8 mouse cellular contexts compared by ENCODE assay signal in the genomic region with DNA sequence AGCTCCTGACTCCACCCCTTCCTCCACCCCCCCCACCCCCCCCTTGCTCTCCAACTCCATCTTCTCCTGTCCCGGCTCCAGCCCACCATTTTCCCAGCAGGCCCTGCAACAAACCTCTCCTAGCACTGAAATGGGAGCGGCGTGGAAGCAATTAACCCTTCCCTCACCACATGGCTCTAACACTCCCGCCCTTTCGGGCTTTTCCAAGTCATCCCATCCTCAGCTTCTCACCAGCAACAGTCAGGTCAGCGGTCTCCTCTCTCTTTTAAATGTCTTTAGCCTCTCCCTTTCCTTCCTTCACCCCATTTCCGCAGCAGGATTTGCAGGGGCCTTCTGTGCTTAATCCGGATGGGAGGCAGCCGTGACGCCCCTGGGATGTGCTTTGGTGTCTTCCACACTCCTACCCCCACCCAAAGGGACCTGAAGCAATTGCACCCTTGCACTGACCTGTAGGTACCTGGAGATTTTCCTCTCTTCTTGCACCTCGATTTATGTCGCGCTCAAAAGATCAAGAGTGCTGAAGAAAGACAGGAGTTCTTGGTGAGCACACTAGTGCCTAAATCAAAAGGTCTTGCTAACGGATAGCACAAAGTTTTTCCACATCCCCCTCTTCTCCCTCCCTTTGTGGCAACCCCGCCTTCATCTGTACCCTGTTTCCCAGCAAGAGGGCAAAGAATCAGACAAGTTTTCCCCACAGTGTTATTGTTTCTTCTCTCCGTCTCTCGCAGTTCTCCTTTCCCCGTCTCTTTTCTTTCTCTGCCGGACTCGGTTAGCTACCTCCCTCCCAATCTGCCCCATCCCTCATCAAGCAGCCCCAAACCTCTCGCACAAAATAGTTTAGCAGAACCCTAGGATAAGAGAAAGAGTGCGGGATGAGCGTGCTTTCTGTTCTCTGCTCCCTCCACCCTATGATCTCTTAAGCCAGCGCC. TPM values are rescaled to one million over a fixed set of nuclear protein-coding genes. Genes with fewer than 3 reads are reported as not detected.
DNase-seq lines count a peak whose midpoint lies in the region; ATAC-seq and TF ChIP-seq lines count a peak whose summit lies in the region.

No protein-coding gene starts in this region.

- H3K9ac ChIP-seq in forebrain, embryonic 14.5 days (ENCODE audit: low read length) = peak overlapping the region; percentile 65
- H3K9ac ChIP-seq in liver, embryonic 14.5 days (replicated peaks) = peak overlapping the region; percentile 83
- H3K9ac ChIP-seq in neural tube, embryonic 12.5 days = peak overlapping the region; percentile 62

- peak overlapping the region; percentile 80 for H3K27ac ChIP-seq in forebrain, embryonic 14.5 days (ENCODE audit: low read depth, low read length)
- H3K27ac ChIP-seq in liver, embryonic 14.5 days = peak overlapping the region; percentile 65
- peak overlapping the region; percentile 16; the same call in 1 of the 2 replicates for H3K27ac ChIP-seq in neural tube, embryonic 12.5 days

- H3K27me3 ChIP-seq in forebrain, embryonic 14.5 days (replicated peaks; ENCODE audit: control insufficient read depth, insufficient read depth, low read length) = no peaks in the 10 kb centered on the region
- no peaks in the 10 kb centered on the region for H3K27me3 ChIP-seq in liver, embryonic 14.5 days (ENCODE audit: control insufficient read depth, insufficient read depth, low read length)
- H3K27me3 ChIP-seq in neural tube, embryonic 12.5 days (replicated peaks) = no peaks in the 10 kb centered on the region

- H3K4me2 ChIP-seq in forebrain, embryonic 14.5 days (ENCODE audit: low read length) = peak overlapping the region; percentile 51
- peak overlapping the region; percentile 69 for H3K4me2 ChIP-seq in liver, embryonic 14.5 days (ENCODE audit: low read depth)
- H3K4me2 ChIP-seq in neural tube, embryonic 12.5 days (replicated peaks) = peak overlapping the region; percentile 53

- peak; percentile 28 for DNase-seq in MN1 (ENCODE audit: low spot score)
- peak; percentile 64 for DNase-seq in cerebellum, adult 11-12 months
- DNase-seq in forebrain, embryonic 14.5 days (ENCODE audit: low spot score) = peak; percentile 80
- DNase-seq in heart, postnatal 10 days = peak; percentile 73 to 77
- DNase-seq in large intestine, adult 2 months (ENCODE audit: low read depth, low spot score) = peak; percentile 1
- DNase-seq in liver, embryonic 14.5 days (ENCODE audit: low read depth in 3 of 3, low spot score in 3 of 3) = peak; percentile 39 to 50 (median 45)
- DNase-seq in urinary bladder, postnatal 25 days (ENCODE audit: low spot score) = peak; percentile 12

- H3K4me1 ChIP-seq in forebrain, embryonic 14.5 days (ENCODE audit: control insufficient read depth, insufficient read depth, low read length) = no peaks in the 10 kb centered on the region
- no peaks in the 10 kb centered on the region; a peak in 1 of 4 replicates for H3K4me1 ChIP-seq in liver, embryonic 14.5 days (replicated peaks; ENCODE audit: control insufficient read depth in 2 of 2, insufficient read depth in 2 of 2, low read length in 1 of 2)
- H3K4me1 ChIP-seq in neural tube, embryonic 12.5 days = no peaks in the 10 kb centered on the region

- H3K9me3 ChIP-seq in forebrain, embryonic 14.5 days (replicated peaks; ENCODE audit: control insufficient read depth, low read length) = no peaks in the 10 kb centered on the region
- no peaks in the 10 kb centered on the region for H3K9me3 ChIP-seq in liver, embryonic 14.5 days (ENCODE audit: control insufficient read depth, low read length)
- H3K9me3 ChIP-seq in neural tube, embryonic 12.5 days = no peaks in the 10 kb centered on the region

- intact Hi-C loops in heart, postnatal 10 days (cut with DNase I) = no loop called here

- 28% methylated on average over 24 of the region's 24 CpGs for WGBS in forebrain, embryonic 14.5 days
- 21% methylated on average over 24 of the region's 24 CpGs for WGBS in large intestine, adult 2 months
- 11% methylated on average over 24 of the region's 24 CpGs for WGBS in liver, embryonic 14.5 days (ENCODE audit: insufficient replicate concordance)
- WGBS in neural tube, embryonic 12.5 days = 17% methylated on average over 24 of the region's 24 CpGs

- H3K36me3 ChIP-seq in forebrain, embryonic 14.5 days (ENCODE audit: control insufficient read depth, insufficient read depth, low read length) = no peaks in the 10 kb centered on the region
- H3K36me3 ChIP-seq in liver, embryonic 14.5 days (replicated peaks; ENCODE audit: control insufficient read depth, insufficient read depth, low read depth) = no peaks in the 10 kb centered on the region
- H3K36me3 ChIP-seq in neural tube, embryonic 12.5 days = no peaks in the 10 kb centered on the region

- peak overlapping the region; percentile 49 for H3K4me3 ChIP-seq in forebrain, embryonic 14.5 days (ENCODE audit: low read depth, low read length)
- H3K4me3 ChIP-seq in liver, embryonic 14.5 days (ENCODE audit: insufficient read depth in 1 of 2, low read depth in 2 of 2, low read length in 2 of 2) = peak overlapping the region; percentile 74 to 99
- peak overlapping the region; percentile 48 for H3K4me3 ChIP-seq in neural tube, embryonic 12.5 days

- no peak for TF ChIP-seq EP300 in liver, embryonic 14.5 days (IDR thresholded peaks at IDR 0.05; ENCODE audit: low read depth)

- peak; percentile 11; the same call in 1 of the 2 replicates for TF ChIP-seq CTCF in liver, embryonic 14.5 days (IDR thresholded peaks at IDR 0.05; ENCODE audit: low read depth)

- ATAC-seq in forebrain, embryonic 14.5 days = peak; percentile 66
- peak; percentile 74 for ATAC-seq in liver, embryonic 14.5 days (ENCODE audit: insufficient read depth)
- peak; percentile 83 for ATAC-seq in neural tube, embryonic 12.5 days (ENCODE audit: low FRiP score, low read depth)

RNA-seq across cellular contexts. Expression of a gene that starts 0.7 kb away (rescaled TPM):
- 136 and 143 TPM in 2 replicates for polyA plus RNA-seq in forebrain, embryonic 14.5 days (2014; fragmentation: Nextera tagmentation; extraction: Ambion mirVana)
- 10 to 100 TPM; 57.8 to 61.6 TPM for total RNA-seq in heart, postnatal 10 days (2021)
- polyA plus RNA-seq in large intestine, adult 2 months (2012; rRNA removed) = 2.1 and 5.3 TPM in 2 replicates
- 66.5 and 105 TPM in 2 replicates for polyA plus RNA-seq in liver, embryonic 14.5 days (2012; rRNA removed)
- polyA plus RNA-seq in liver, embryonic 14.5 days (2014; fragmentation: Nextera tagmentation; extraction: Ambion mirVana) = 189 and 191 TPM in 2 replicates
- 156 and 175 TPM in 2 replicates for polyA plus RNA-seq in neural tube, embryonic 12.5 days (2016; fragmentation: Nextera tagmentation; extraction: Ambion mirVana)

RNA-seq across cellular contexts. Expression of a gene that starts 32.2 kb away (rescaled TPM):
- 7.2 and 8.1 TPM in 2 replicates for polyA plus RNA-seq in forebrain, embryonic 14.5 days (2014; fragmentation: Nextera tagmentation; extraction: Ambion mirVana)
- 1 to 10 TPM; 5.6 to 6.5 TPM for total RNA-seq in heart, postnatal 10 days (2021)
- polyA plus RNA-seq in large intestine, adult 2 months (2012; rRNA removed) = 0.27 and 0.30 TPM in 2 replicates
- polyA plus RNA-seq in liver, embryonic 14.5 days (2012; rRNA removed) = 6.4 and 13.8 TPM in 2 replicates
- 2.9 and 4.0 TPM in 2 replicates for polyA plus RNA-seq in liver, embryonic 14.5 days (2014; fragmentation: Nextera tagmentation; extraction: Ambion mirVana)
- 11.6 and 15.3 TPM in 2 replicates for polyA plus RNA-seq in neural tube, embryonic 12.5 days (2016; fragmentation: Nextera tagmentation; extraction: Ambion mirVana)

RNA-seq across cellular contexts. Expression of a gene that starts 32.7 kb away (rescaled TPM):
- polyA plus RNA-seq in forebrain, embryonic 14.5 days (2014; fragmentation: Nextera tagmentation; extraction: Ambion mirVana) = 123 and 138 TPM in 2 replicates
- total RNA-seq in heart, postnatal 10 days (2021) = 1 to 10 TPM; 5.1 to 8.4 TPM
- 0.15 and 2.9 TPM in 2 replicates for polyA plus RNA-seq in large intestine, adult 2 months (2012; rRNA removed)
- polyA plus RNA-seq in liver, embryonic 14.5 days (2012; rRNA removed) = 73.5 and 131 TPM in 2 replicates
- polyA plus RNA-seq in liver, embryonic 14.5 days (2014; fragmentation: Nextera tagmentation; extraction: Ambion mirVana) = 154 and 162 TPM in 2 replicates
- polyA plus RNA-seq in neural tube, embryonic 12.5 days (2016; fragmentation: Nextera tagmentation; extraction: Ambion mirVana) = 66.8 and 67.0 TPM in 2 replicates

RNA-seq across cellular contexts. Expression of a gene that starts 43.1 kb away (rescaled TPM):
- polyA plus RNA-seq in forebrain, embryonic 14.5 days (2014; fragmentation: Nextera tagmentation; extraction: Ambion mirVana) = 1.9 and 2.2 TPM in 2 replicates
- 10 to 100 TPM in 1 of 2 experiments, 1 to 10 TPM in 1; 5.3 to 19.6 TPM for total RNA-seq in heart, postnatal 10 days (2021)
- polyA plus RNA-seq in large intestine, adult 2 months (2012; rRNA removed) = not detected in 2 replicates
- 0.12 and 0.14 TPM in 2 replicates for polyA plus RNA-seq in liver, embryonic 14.5 days (2012; rRNA removed)
- polyA plus RNA-seq in liver, embryonic 14.5 days (2014; fragmentation: Nextera tagmentation; extraction: Ambion mirVana) = 0.10 and 0.76 TPM in 2 replicates
- 4.4 and 5.9 TPM in 2 replicates for polyA plus RNA-seq in neural tube, embryonic 12.5 days (2016; fragmentation: Nextera tagmentation; extraction: Ambion mirVana)

RNA-seq across cellular contexts. Expression of a gene that starts 43.9 kb away (rescaled TPM):
- 172 and 180 TPM in 2 replicates for polyA plus RNA-seq in forebrain, embryonic 14.5 days (2014; fragmentation: Nextera tagmentation; extraction: Ambion mirVana)
- total RNA-seq in heart, postnatal 10 days (2021) = 10 to 100 TPM; 30.4 to 36.3 TPM
- polyA plus RNA-seq in large intestine, adult 2 months (2012; rRNA removed) = 2.8 and 14.6 TPM in 2 replicates
- 106 and 169 TPM in 2 replicates for polyA plus RNA-seq in liver, embryonic 14.5 days (2012; rRNA removed)
- 137 and 150 TPM in 2 replicates for polyA plus RNA-seq in liver, embryonic 14.5 days (2014; fragmentation: Nextera tagmentation; extraction: Ambion mirVana)
- 117 and 121 TPM in 2 replicates for polyA plus RNA-seq in neural tube, embryonic 12.5 days (2016; fragmentation: Nextera tagmentation; extraction: Ambion mirVana)

Comparison
In these comparisons a context has a peak if more than half of its experiments do, and no peak if none do; other contexts are left out.
1. Peak in every context shown above with its lines: DNase-seq, ATAC-seq, H3K4me3 ChIP-seq and H3K27ac ChIP-seq.
2. DNase-seq: peak in every context shown above with its lines; median percentile 80 in forebrain, embryonic 14.5 days; 75 in heart, postnatal 10 days; 64 in cerebellum, adult 11-12 months; 45 in liver, embryonic 14.5 days; 28 in MN1; 12 in urinary bladder, postnatal 25 days; 1 in large intestine, adult 2 months.
3. H3K27ac ChIP-seq: peak in every context shown above with its lines; median percentile 80 in forebrain, embryonic 14.5 days; 65 in liver, embryonic 14.5 days; 16 in neural tube, embryonic 12.5 days.
4. RNA of a gene that starts 0.7 kb away (polyA plus RNA-seq): 66.5 to 191 TPM in liver, embryonic 14.5 days, 156 to 175 TPM in neural tube, embryonic 12.5 days and 136 to 143 TPM in forebrain, embryonic 14.5 days; 2.1 to 5.3 TPM in large intestine, adult 2 months; every median in the first group is over 10 times any median in the second.
5. RNA of a gene that starts 32.7 kb away (polyA plus RNA-seq): 73.5 to 162 TPM in liver, embryonic 14.5 days, 123 to 138 TPM in forebrain, embryonic 14.5 days and 66.8 to 67.0 TPM in neural tube, embryonic 12.5 days; 0.15 to 2.9 TPM in large intestine, adult 2 months; every median in the first group is over 10 times any median in the second.